Mouse (Mus musculus): ENCODE measurements around the gene Adamts8. TPM values are rescaled to one million over a fixed set of nuclear protein-coding genes. Genes with fewer than 3 reads are reported as not detected.

Gene Adamts8
- total and polyA plus RNA-seq, 3 experiments, result 2.0 to 3.6 (median 3.3) TPM

- intact Hi-C loops (cut with DNase I), result no loop called here
- Histone ChIP-seq H3K27me3 (ENCODE audit: control insufficient read depth, insufficient read depth, low read length) (no peaks in the 10 kb centered on the region), H3K79me2 (replicated peaks; ENCODE audit: control insufficient read depth, insufficient read depth, low read length) (no peaks in the 10 kb centered on the region), H3K27ac (no peak overlapping the region), H3K9ac (ENCODE audit: low read depth, low read length) (no peak overlapping the region), H3K4me1 (ENCODE audit: control insufficient read depth, insufficient read depth, low read length) (peaks cover 1% of the 10 kb centered on the region; the same call in 1 of the 2 replicates), H3K4me3 (no peak overlapping the region), H3K36me3 (ENCODE audit: control insufficient read depth, insufficient read depth, low read length) (no peaks in the 10 kb centered on the region)
- TF ChIP-seq POLR2A (IDR thresholded peaks at IDR 0.05; ENCODE audit: insufficient read depth, low read depth, low read length), result no peak
- no peak for TF ChIP-seq EP300 (IDR thresholded peaks at IDR 0.05; ENCODE audit: insufficient read depth, low read depth, low read length)
- no peak for TF ChIP-seq CTCF (IDR thresholded peaks at IDR 0.05)
- WGBS, result 69% methylated on average over 12 of the region's 12 CpGs
- DNase-seq, result peak in 1 of 2 experiments; percentile 12
Observed at GRCm38 (mm10) chr9:30996590-30997562, 54.5 kb downstream of the Adamts8 start.

GRCm38 (mm10) chr9:31000641-31001040 lies 58.3 kb downstream of the Adamts8 start:
- no peak overlapping the region for H3K4me3 ChIP-seq
- H3K4me1 ChIP-seq (ENCODE audit: control insufficient read depth, insufficient read depth, low read length), result peaks cover 1% of the 10 kb centered on the region; the same call in 1 of the 2 replicates
- 62% methylated on average over 10 of the region's 10 CpGs for WGBS
- no peak overlapping the region for H3K27ac ChIP-seq
- no peaks in the 10 kb centered on the region for H3K36me3 ChIP-seq (ENCODE audit: control insufficient read depth, insufficient read depth, low read length)
- no peaks in the 10 kb centered on the region for H3K79me2 ChIP-seq (replicated peaks; ENCODE audit: control insufficient read depth, insufficient read depth, low read length)
- no peak for DNase-seq
- H3K9ac ChIP-seq (ENCODE audit: low read depth, low read length), result no peak overlapping the region
- TF ChIP-seq EP300 (IDR thresholded peaks at IDR 0.05; ENCODE audit: insufficient read depth, low read depth, low read length) (no peak), POLR2A (IDR thresholded peaks at IDR 0.05; ENCODE audit: insufficient read depth, low read depth, low read length) (no peak), CTCF (IDR thresholded peaks at IDR 0.05) (no peak)
- H3K27me3 ChIP-seq (ENCODE audit: control insufficient read depth, insufficient read depth, low read length), result no peaks in the 10 kb centered on the region
- intact Hi-C loops (cut with DNase I), result no loop called here

- no peak for DNase-seq
- no peak overlapping the region for H3K9ac ChIP-seq (ENCODE audit: low read depth, low read length)
- intact Hi-C loops (cut with DNase I), result no loop called here
Observed at GRCm38 (mm10) chr9:31002528-31002927, 60.2 kb downstream of the Adamts8 start.

GRCm38 (mm10) chr9:31009334-31009733 lies 67.0 kb downstream of the Adamts8 start:
- Histone ChIP-seq H3K4me3 (no peak overlapping the region), H3K79me2 (replicated peaks; ENCODE audit: control insufficient read depth, insufficient read depth, low read length) (no peaks in the 10 kb centered on the region), H3K27ac (no peak overlapping the region), H3K27me3 (ENCODE audit: control insufficient read depth, insufficient read depth, low read length) (no peaks in the 10 kb centered on the region), H3K9ac (ENCODE audit: low read depth, low read length) (no peak overlapping the region), H3K4me1 (ENCODE audit: control insufficient read depth, insufficient read depth, low read length) (no peaks in the 10 kb centered on the region), H3K36me3 (ENCODE audit: control insufficient read depth, insufficient read depth, low read length) (no peaks in the 10 kb centered on the region)
- TF ChIP-seq POLR2A (IDR thresholded peaks at IDR 0.05; ENCODE audit: insufficient read depth, low read depth, low read length) (no peak), CTCF (IDR thresholded peaks at IDR 0.05) (no peak), EP300 (IDR thresholded peaks at IDR 0.05; ENCODE audit: insufficient read depth, low read depth, low read length) (no peak)
- intact Hi-C loops (cut with DNase I), result no loop called here
- 74% methylated on average over 2 of the region's 2 CpGs for WGBS
- DNase-seq, result no peak

More at GRCm38 (mm10) chr9:31002528-31002927, 60.2 kb downstream of the Adamts8 start:
- no peaks in the 10 kb centered on the region for H3K79me2 ChIP-seq (replicated peaks; ENCODE audit: control insufficient read depth, insufficient read depth, low read length)
- no peaks in the 10 kb centered on the region for H3K27me3 ChIP-seq (ENCODE audit: control insufficient read depth, insufficient read depth, low read length)
- no peak overlapping the region for H3K27ac ChIP-seq
- H3K4me1 ChIP-seq (ENCODE audit: control insufficient read depth, insufficient read depth, low read length), result no peaks in the 10 kb centered on the region; the same call in 1 of the 2 replicates
- TF ChIP-seq EP300 (IDR thresholded peaks at IDR 0.05; ENCODE audit: insufficient read depth, low read depth, low read length) (no peak), POLR2A (IDR thresholded peaks at IDR 0.05; ENCODE audit: insufficient read depth, low read depth, low read length) (no peak), CTCF (IDR thresholded peaks at IDR 0.05) (no peak)
- no peaks in the 10 kb centered on the region for H3K36me3 ChIP-seq (ENCODE audit: control insufficient read depth, insufficient read depth, low read length)
- 79% methylated on average over 4 of the region's 4 CpGs for WGBS
- no peak overlapping the region for H3K4me3 ChIP-seq

DNA sequence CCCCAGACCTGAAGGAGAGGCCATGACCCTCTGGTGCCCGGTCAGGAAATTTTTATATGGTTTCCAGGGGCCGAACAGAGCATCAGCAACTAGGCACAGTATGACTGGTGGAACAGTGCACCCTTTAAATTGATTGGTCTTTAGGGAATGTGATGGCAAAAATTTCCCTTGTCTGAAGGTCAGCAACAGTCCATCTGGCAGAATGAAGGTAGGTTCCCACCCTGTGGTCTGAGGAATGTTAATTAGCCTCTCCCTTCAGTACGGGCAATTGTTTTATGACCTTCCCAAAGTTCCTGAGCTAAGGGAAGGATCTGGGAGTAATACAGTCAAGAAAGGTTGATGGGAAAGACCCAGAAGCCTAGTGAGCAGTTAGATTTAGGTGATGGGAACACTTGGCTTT lies 67.7 kb downstream of the Adamts8 start:
- no peak overlapping the region for H3K4me3 ChIP-seq
- intact Hi-C loops (cut with DNase I), result no loop called here

DNA sequence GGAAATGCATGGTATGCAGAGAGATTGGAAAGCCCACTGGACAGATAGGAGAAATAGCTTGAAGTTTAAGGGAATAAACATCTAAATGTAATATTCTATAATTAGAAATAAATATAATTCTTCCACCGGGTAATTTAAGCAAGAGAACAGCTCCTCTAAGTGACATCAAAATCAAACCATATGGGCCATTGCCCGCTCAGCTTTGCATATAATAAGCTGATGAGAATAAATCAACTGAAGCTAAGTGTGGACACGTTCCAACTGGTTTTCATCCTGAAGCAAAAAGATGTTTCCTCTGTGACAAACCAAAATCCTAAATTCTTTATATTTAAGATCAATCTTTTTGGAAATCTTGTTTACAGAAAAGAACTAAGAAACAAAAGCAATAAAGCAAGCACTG lies 68.4 kb downstream of the Adamts8 start:
- Histone ChIP-seq H3K4me3 (no peak overlapping the region), H3K79me2 (replicated peaks; ENCODE audit: control insufficient read depth, insufficient read depth, low read length) (no peaks in the 10 kb centered on the region), H3K27me3 (ENCODE audit: control insufficient read depth, insufficient read depth, low read length) (no peaks in the 10 kb centered on the region), H3K9ac (ENCODE audit: low read depth, low read length) (no peak overlapping the region), H3K36me3 (ENCODE audit: control insufficient read depth, insufficient read depth, low read length) (no peaks in the 10 kb centered on the region), H3K27ac (no peak overlapping the region), H3K4me1 (ENCODE audit: control insufficient read depth, insufficient read depth, low read length) (no peaks in the 10 kb centered on the region)
- DNase-seq, result no peak
- intact Hi-C loops (cut with DNase I), result no loop called here
- 76% methylated on average over 3 of the region's 3 CpGs for WGBS
- no peak for TF ChIP-seq EP300 (IDR thresholded peaks at IDR 0.05; ENCODE audit: insufficient read depth, low read depth, low read length)
- no peak for TF ChIP-seq POLR2A (IDR thresholded peaks at IDR 0.05; ENCODE audit: insufficient read depth, low read depth, low read length)
- TF ChIP-seq CTCF (IDR thresholded peaks at IDR 0.05), result no peak

More for the DNA sequence above, 67.7 kb downstream of the Adamts8 start:
- Histone ChIP-seq H3K27me3 (ENCODE audit: control insufficient read depth, insufficient read depth, low read length) (no peaks in the 10 kb centered on the region), H3K79me2 (replicated peaks; ENCODE audit: control insufficient read depth, insufficient read depth, low read length) (no peaks in the 10 kb centered on the region), H3K9ac (ENCODE audit: low read depth, low read length) (no peak overlapping the region), H3K4me1 (ENCODE audit: control insufficient read depth, insufficient read depth, low read length) (no peaks in the 10 kb centered on the region), H3K27ac (no peak overlapping the region), H3K36me3 (ENCODE audit: control insufficient read depth, insufficient read depth, low read length) (no peaks in the 10 kb centered on the region)
- TF ChIP-seq CTCF (IDR thresholded peaks at IDR 0.05) (no peak), EP300 (IDR thresholded peaks at IDR 0.05; ENCODE audit: insufficient read depth, low read depth, low read length) (no peak), POLR2A (IDR thresholded peaks at IDR 0.05; ENCODE audit: insufficient read depth, low read depth, low read length) (no peak)
- 78% methylated on average over 3 of the region's 3 CpGs for WGBS
- DNase-seq, result no peak

Measured in heart, adult 2 months (tissue).